Mouse (Mus musculus) kidney, embryonic 16.5 days (tissue): ENCODE data around the gene Lipc. TPM values are rescaled to one million over a fixed set of nuclear protein-coding genes. Genes with fewer than 3 reads are reported as not detected.

Experiments
- ATAC-seq: fragments of 200-750 bp; cut with Nextera tagmentation; 2 replicates; pipeline ENCODE4 v1.8.0; 2017; ENCODE audit warnings: moderate TSS enrichment; ENCODE audit not compliant: low FRiP score, low TSS enrichment
- H3K27ac ChIP-seq: fragments of 300-500 bp; sonication (generic); 2 replicates; pipeline ENCODE4 v1.5.1; 2014; ENCODE audit warnings: low read length
- H3K27me3 ChIP-seq: fragments of 300-500 bp; sonication (generic); 2 replicates; pipeline ENCODE4 v1.6.1; 2014; ENCODE audit warnings: low read length, control low read depth, mixed read lengths; ENCODE audit not compliant: insufficient read depth
- H3K36me3 ChIP-seq: fragments of 300-500 bp; sonication (generic); 2 replicates; pipeline ENCODE4 v1.6.1; 2014; ENCODE audit warnings: low read length, control low read depth, mixed read lengths; ENCODE audit not compliant: insufficient read depth
- H3K4me1 ChIP-seq: fragments of 300-500 bp; sonication (generic); 2 replicates; pipeline ENCODE4 v1.6.1; 2014; ENCODE audit warnings: low read length, control low read depth, mixed read lengths; ENCODE audit not compliant: insufficient read depth
- H3K4me2 ChIP-seq: fragments of 300-500 bp; sonication (generic); replicated peaks from 2 replicates; pipeline ENCODE4 v1.6.1; 2014; ENCODE audit warnings: low read depth, low read length
- H3K4me3 ChIP-seq: fragments of 300-500 bp; sonication (generic); 2 replicates; pipeline ENCODE4 v1.5.1; 2014; ENCODE audit warnings: mild to moderate bottlenecking, low read length
- H3K9ac ChIP-seq: fragments of 300-500 bp; sonication (generic); replicated peaks from 2 replicates; pipeline ENCODE4 v1.6.1; 2014; ENCODE audit warnings: low read length
- H3K9me3 ChIP-seq: fragments of 300-500 bp; sonication (generic); 2 replicates; pipeline ENCODE4 v1.6.1; 2016; ENCODE audit warnings: low read length, control low read depth
- WGBS: fragments of 180-500 bp; shearing (Covaris S2); extraction: QIAGEN DNeasy Blood & Tissue Kit; methylation state at CpG from one replicate; pipeline ENCODE4 v1.1.7; 2014; 5-methylcytosine and 5-hydroxymethylcytosine counted together
- microRNA-seq: library from miRNA; unstranded; fragments of <30 nt; microRNA quantifications from one replicate; pipeline ENCODE4, GENCODE M21; 2016
- polyA plus RNA-seq: library from polyadenylated mRNA; unstranded; fragments of >200 nt; fragmentation: Nextera tagmentation; extraction: Ambion mirVana; gene quantifications from 2 replicates; pipeline ENCODE4 v1.2.1, GENCODE M21; 2015

Lipc gene
- polyA plus RNA-seq, 1 experiment from 2014 or later: 0.89 TPM

GRCm38 (mm10) chr9:70794643-70795438 is 157.2 kb downstream of the Lipc start:
- no peak overlapping the region for H3K27ac ChIP-seq
- 53% methylated on average over 15 of the region's 15 CpGs for WGBS
- no peaks in the 10 kb centered on the region for H3K9me3 ChIP-seq
- no peak overlapping the region for H3K4me2 ChIP-seq
- no peak for ATAC-seq
- no peak overlapping the region for H3K9ac ChIP-seq
- no peaks in the 10 kb centered on the region for H3K4me1 ChIP-seq
- H3K36me3 ChIP-seq: no peaks in the 10 kb centered on the region
- H3K4me3 ChIP-seq: no peak overlapping the region
- no peaks in the 10 kb centered on the region for H3K27me3 ChIP-seq

- no peak overlapping the region for H3K4me3 ChIP-seq
- H3K36me3 ChIP-seq: no peaks in the 10 kb centered on the region
- ATAC-seq: no peak
- no peak overlapping the region for H3K9ac ChIP-seq
- peaks cover 10% of the 10 kb centered on the region; the same call in 1 of the 2 replicates for H3K9me3 ChIP-seq
- H3K27ac ChIP-seq: 0 out of 2 replicates have a peak overlapping the region, but pooled peaks have one; percentile 18
- no peaks in the 10 kb centered on the region for H3K4me1 ChIP-seq
- 70% methylated on average over 4 of the region's 4 CpGs for WGBS
- no peaks in the 10 kb centered on the region for H3K27me3 ChIP-seq
- no peak overlapping the region for H3K4me2 ChIP-seq
Observed at GRCm38 (mm10) chr9:70790621-70791020, 161.4 kb downstream of the Lipc start.

DNA sequence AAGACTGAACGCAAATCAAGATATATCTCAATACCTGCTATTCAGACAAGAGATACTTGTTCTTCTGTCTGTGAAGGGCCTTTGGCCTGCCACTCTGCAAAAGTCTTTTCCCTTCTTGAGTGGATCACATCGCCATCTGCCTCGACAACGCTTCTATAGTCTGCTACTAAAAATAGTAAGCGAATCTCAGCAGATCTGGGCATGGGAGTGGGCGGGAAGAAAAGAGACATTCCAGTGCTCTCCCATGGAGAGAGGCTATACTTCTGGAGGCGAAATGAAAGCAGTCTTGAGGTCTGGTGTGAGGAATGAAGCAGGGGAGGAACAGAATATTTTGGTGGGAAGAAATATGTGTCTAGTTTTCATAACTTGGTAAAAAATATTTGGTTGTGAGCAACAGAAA is 163.3 kb downstream of the Lipc start:
- no peak for ATAC-seq

DNA sequence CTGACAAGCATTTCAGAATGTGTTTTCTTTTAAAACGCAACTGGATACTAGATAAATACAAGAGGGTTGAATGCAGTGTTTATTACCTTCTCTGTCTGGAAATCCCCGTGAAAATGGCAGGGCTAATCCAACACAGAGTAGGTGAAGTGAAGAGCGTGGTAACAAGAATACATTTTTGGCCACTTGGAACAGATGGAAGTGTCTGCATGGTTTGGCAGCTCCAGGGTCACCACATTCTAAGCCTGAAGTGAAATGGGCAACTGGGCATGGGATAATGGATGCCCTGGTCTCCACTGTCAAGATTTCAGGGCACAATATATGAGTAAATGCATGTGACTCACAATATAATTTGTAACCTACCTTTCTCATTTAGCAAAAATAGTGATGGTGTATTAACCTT is 169.8 kb downstream of the Lipc start:
- Histone ChIP-seq H3K4me1 (no peaks in the 10 kb centered on the region), H3K9me3 (no peaks in the 10 kb centered on the region), H3K36me3 (peaks cover 9% of the 10 kb centered on the region; the same call in 1 of the 2 replicates), H3K9ac (no peak overlapping the region), H3K4me2 (no peak overlapping the region), H3K27ac (no peak overlapping the region), H3K4me3 (no peak overlapping the region), H3K27me3 (no peaks in the 10 kb centered on the region)
- 39% methylated on average over 3 of the region's 3 CpGs for WGBS
- ATAC-seq: no peak

More for the DNA sequence above, 163.3 kb downstream of the Lipc start:
- Histone ChIP-seq H3K4me3 (no peak overlapping the region), H3K9ac (no peak overlapping the region), H3K27ac (no peak overlapping the region), H3K36me3 (0 out of 2 replicates have a peak, but pooled peaks cover 3% of the 10 kb centered on the region), H3K27me3 (no peaks in the 10 kb centered on the region), H3K4me2 (no peak overlapping the region), H3K9me3 (peaks cover 10% of the 10 kb centered on the region; the same call in 1 of the 2 replicates), H3K4me1 (no peaks in the 10 kb centered on the region)
- 80% methylated on average over 7 of the region's 7 CpGs for WGBS

GRCm38 (mm10) chr9:70775517-70775916 is 176.5 kb downstream of the Lipc start:
- Histone ChIP-seq H3K36me3 (peaks cover 12% of the 10 kb centered on the region; the same call in 1 of the 2 replicates), H3K27me3 (no peaks in the 10 kb centered on the region), H3K4me2 (no peak overlapping the region), H3K27ac (no peak overlapping the region), H3K9ac (no peak overlapping the region), H3K4me1 (no peaks in the 10 kb centered on the region), H3K4me3 (no peak overlapping the region), H3K9me3 (no peaks in the 10 kb centered on the region)
- ATAC-seq: no peak
- WGBS: 91% methylated on average over 2 of the region's 2 CpGs

DNA sequence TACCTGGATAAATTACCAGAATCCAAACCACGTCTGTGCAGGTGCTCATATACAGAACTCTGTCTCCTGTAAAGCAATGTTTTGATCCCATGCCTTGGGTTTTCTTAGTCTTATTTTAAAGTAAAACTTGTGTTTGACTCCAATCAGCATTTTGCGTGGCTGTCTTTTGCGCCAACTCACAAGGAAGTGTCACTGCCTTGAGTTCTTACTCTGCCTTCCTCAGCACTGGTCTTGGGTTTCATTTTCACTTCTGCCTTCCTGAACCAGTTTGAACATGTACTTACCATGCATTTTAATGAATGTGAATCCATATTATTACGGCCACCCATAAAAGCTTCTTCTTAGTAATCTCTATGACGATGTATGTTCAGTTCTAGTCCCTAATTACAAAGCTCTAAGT is 191.1 kb downstream of the Lipc start:
- no peaks in the 10 kb centered on the region for H3K4me1 ChIP-seq
- H3K4me2 ChIP-seq: no peak overlapping the region
- WGBS: 91% methylated on average over 5 of the region's 5 CpGs
- no peaks in the 10 kb centered on the region for H3K27me3 ChIP-seq
- 0 out of 2 replicates have a peak overlapping the region, but pooled peaks have one; percentile 14 for H3K27ac ChIP-seq
- H3K4me3 ChIP-seq: no peak overlapping the region
- H3K9ac ChIP-seq: no peak overlapping the region
- H3K36me3 ChIP-seq: peaks cover 16% of the 10 kb centered on the region
- no peak for ATAC-seq
- H3K9me3 ChIP-seq: no peaks in the 10 kb centered on the region

DNA sequence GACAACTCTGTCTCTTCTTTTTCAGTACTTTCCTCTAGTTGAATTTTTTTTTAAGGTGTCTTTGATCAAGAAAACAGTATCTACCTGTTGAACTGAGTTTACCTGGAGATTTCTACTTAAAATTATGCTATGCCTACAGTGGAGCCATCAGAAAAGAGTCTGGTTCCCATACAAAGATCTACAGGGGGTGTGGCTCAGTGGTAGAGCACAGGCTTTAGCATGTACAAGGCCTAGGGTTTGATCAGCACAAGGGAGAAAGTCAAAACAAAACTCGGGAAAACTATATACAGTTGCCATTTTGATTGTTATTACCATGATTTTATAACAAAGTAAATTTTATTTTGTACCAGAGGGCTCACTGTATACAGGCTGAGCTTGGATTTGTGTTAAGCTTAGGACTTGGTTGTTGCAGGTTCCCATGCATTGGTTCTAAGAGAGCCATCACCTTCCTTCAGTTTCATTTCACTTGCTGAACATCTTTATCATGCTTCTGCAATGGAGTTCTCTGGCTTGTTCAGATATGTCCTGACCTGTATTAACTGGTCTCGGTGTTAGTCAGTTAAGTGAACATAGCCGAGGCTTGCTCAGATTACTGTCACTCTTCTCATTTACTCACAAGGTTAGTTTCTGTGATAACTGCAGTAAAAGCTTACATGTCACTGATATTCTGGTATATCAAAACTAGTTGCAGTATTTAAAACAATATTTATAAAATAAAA is 200.4 kb downstream of the Lipc start:
- WGBS: 90% methylated on average over 3 of the region's 3 CpGs
- no peak overlapping the region for H3K4me2 ChIP-seq
- H3K36me3 ChIP-seq: peaks cover 21% of the 10 kb centered on the region
- no peaks in the 10 kb centered on the region for H3K4me1 ChIP-seq
- no peak overlapping the region for H3K27ac ChIP-seq
- H3K9me3 ChIP-seq: no peaks in the 10 kb centered on the region
- no peak overlapping the region for H3K4me3 ChIP-seq
- no peak overlapping the region for H3K9ac ChIP-seq
- no peaks in the 10 kb centered on the region for H3K27me3 ChIP-seq
- no peak for ATAC-seq

Small RNA genes lying within 50 kb of the gene (microRNA-seq; reads per million reads assigned to microRNA genes)
- gene Gm25149: not detected

Other genes starting within 250 kb of the Lipc start
- 0.27 and 0.33 TPM in 2 replicates for gene Aqp9, start 216.5 kb upstream of the Lipc start, polyA plus RNA-seq